Mouse (Mus musculus): Measurements from ENCODE around the gene Chrna9. TPM values are rescaled to one million over a fixed set of nuclear protein-coding genes. Genes with fewer than 3 reads are reported as not detected.

The Chrna9 gene
- total and polyA plus RNA-seq, 2 experiments from 2014 or later, result 6.9 TPM; not detected in 1

DNA sequence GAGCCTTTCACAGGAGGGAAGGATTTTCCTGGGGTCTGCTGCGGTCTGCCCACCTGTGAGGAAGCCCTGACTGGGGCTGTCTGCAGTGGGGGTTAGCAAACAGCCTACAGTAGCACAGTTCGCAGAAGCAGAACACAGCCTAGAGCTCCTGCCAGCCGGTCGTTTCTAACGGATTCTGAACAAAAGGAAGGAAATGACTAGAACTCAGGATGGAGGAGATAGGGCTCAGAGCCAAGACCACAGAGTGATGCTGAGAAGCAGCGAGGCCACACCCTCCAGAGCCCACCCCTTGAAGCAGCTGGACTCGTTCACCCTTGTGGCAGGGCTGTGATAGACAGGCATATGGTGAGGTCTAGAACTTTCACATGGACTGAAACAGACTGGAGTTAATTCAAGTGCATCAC, 33.9 kb upstream of the Chrna9 start:
- ATAC-seq (ENCODE audit: insufficient read depth, low read depth), result peak; percentile 73
- TF ChIP-seq CTCF (IDR thresholded peaks at IDR 0.05; ENCODE audit: low read depth), result no peak; the same call in 1 of the 2 replicates
- no peak for TF ChIP-seq EP300 (IDR thresholded peaks at IDR 0.05; ENCODE audit: low read depth)
- no peak overlapping the region; the same call in 1 of the 2 replicates for H3K4me2 ChIP-seq (ENCODE audit: low read depth, low read length)

DNA sequence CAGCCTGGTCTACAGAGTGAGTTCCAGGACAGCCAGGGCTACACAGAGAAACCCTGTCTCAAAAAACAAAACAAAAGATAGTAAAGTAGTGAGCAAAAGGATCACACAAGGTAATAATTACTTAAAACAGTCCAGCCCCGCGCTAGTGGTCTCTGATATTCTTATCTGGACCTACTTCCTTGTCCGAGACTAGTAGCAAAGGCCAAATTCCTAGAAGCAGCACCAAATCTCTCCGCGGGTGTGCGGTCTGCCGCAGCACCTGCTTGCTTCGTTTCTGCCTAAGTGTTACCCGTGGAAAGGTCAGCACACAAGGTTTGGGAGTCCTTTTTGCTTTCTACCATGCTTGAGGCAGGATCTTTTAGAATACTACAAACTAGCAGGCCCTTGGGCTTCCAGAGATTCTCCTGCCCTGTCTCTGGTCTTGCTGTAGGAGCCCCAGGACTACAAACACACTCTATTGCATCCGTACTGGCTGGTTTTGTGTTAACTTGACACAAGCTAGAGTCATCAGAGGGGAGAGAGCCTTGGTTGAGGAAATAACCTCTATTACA, 32.8 kb upstream of the Chrna9 start:
- Histone ChIP-seq H3K36me3 (replicated peaks; ENCODE audit: control insufficient read depth, insufficient read depth, low read length) (no peaks in the 10 kb centered on the region), H3K9me3 (replicated peaks; ENCODE audit: control insufficient read depth, low read length) (peaks cover 27% of the 10 kb centered on the region; the same call in 1 of the 2 replicates), H3K4me3 (ENCODE audit: low read depth, low read length) (no peak overlapping the region), H3K27me3 (ENCODE audit: control insufficient read depth, insufficient read depth, low read length) (no peaks in the 10 kb centered on the region), H3K9ac (replicated peaks; ENCODE audit: low read depth, low read length) (no peak overlapping the region), H3K4me2 (ENCODE audit: low read depth, low read length) (no peak overlapping the region), H3K4me1 (ENCODE audit: control insufficient read depth, insufficient read depth) (no peaks in the 10 kb centered on the region; the same call in 1 of the 2 replicates), H3K27ac (ENCODE audit: low read depth) (no peak overlapping the region)
- TF ChIP-seq CTCF (IDR thresholded peaks at IDR 0.05; ENCODE audit: low read depth) (no peak), EP300 (IDR thresholded peaks at IDR 0.05; ENCODE audit: low read depth) (no peak)
- DNase-seq (ENCODE audit: low spot score), result no peak
- ATAC-seq (ENCODE audit: insufficient read depth, low read depth), result no peak
- WGBS, result 83% methylated on average over 10 of the region's 10 CpGs

More for the DNA sequence above, 33.9 kb upstream of the Chrna9 start:
- Histone ChIP-seq H3K27me3 (ENCODE audit: control insufficient read depth, insufficient read depth, low read length) (no peaks in the 10 kb centered on the region), H3K36me3 (replicated peaks; ENCODE audit: control insufficient read depth, insufficient read depth, low read length) (no peaks in the 10 kb centered on the region), H3K27ac (ENCODE audit: low read depth) (peak overlapping the region; percentile 19; the same call in 1 of the 2 replicates), H3K9me3 (replicated peaks; ENCODE audit: control insufficient read depth, low read length) (peaks cover 23% of the 10 kb centered on the region; the same call in 1 of the 2 replicates), H3K4me1 (ENCODE audit: control insufficient read depth, insufficient read depth) (peaks cover 4% of the 10 kb centered on the region; the same call in 1 of the 2 replicates), H3K9ac (replicated peaks; ENCODE audit: low read depth, low read length) (no peak overlapping the region), H3K4me3 (ENCODE audit: low read depth, low read length) (no peak overlapping the region)
- peak; percentile 50 for DNase-seq (ENCODE audit: low spot score)
- 28% methylated on average over 7 of the region's 7 CpGs for WGBS

DNA sequence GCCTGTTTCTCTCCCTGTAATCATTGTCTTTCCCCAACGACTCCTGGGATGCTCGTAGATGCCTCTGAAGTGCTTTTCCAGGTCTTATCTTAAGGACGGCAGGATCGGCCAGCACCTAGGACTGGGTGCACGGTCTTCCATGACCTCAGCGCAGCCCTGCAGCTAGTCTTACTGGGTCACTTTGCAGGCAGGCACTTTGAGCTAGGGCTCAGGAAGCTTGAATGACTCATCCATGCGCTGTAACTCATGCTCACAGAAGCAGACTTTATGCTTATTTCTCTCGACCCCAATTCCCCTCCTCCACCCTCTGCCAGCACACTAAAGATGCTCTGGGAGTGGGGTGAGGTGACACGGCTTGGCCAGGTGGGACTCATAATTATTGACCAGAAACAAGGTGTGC, 31.9 kb upstream of the Chrna9 start:
- H3K36me3 ChIP-seq (replicated peaks; ENCODE audit: control insufficient read depth, insufficient read depth, low read length), result no peaks in the 10 kb centered on the region
- WGBS, result 68% methylated on average over 9 of the region's 9 CpGs
- ATAC-seq (ENCODE audit: insufficient read depth, low read depth), result no peak
- no peaks in the 10 kb centered on the region for H3K27me3 ChIP-seq (ENCODE audit: control insufficient read depth, insufficient read depth, low read length)
- H3K4me1 ChIP-seq (ENCODE audit: control insufficient read depth, insufficient read depth), result no peaks in the 10 kb centered on the region; the same call in 1 of the 2 replicates
- no peak overlapping the region for H3K4me2 ChIP-seq (ENCODE audit: low read depth, low read length)
- H3K9me3 ChIP-seq (replicated peaks; ENCODE audit: control insufficient read depth, low read length), result peaks cover 27% of the 10 kb centered on the region; the same call in 1 of the 2 replicates
- no peak overlapping the region for H3K27ac ChIP-seq (ENCODE audit: low read depth)
- no peak overlapping the region for H3K4me3 ChIP-seq (ENCODE audit: low read depth, low read length)
- TF ChIP-seq CTCF (IDR thresholded peaks at IDR 0.05; ENCODE audit: low read depth) (no peak), EP300 (IDR thresholded peaks at IDR 0.05; ENCODE audit: low read depth) (no peak)
- no peak overlapping the region for H3K9ac ChIP-seq (replicated peaks; ENCODE audit: low read depth, low read length)
- no peak for DNase-seq (ENCODE audit: low spot score)

DNA sequence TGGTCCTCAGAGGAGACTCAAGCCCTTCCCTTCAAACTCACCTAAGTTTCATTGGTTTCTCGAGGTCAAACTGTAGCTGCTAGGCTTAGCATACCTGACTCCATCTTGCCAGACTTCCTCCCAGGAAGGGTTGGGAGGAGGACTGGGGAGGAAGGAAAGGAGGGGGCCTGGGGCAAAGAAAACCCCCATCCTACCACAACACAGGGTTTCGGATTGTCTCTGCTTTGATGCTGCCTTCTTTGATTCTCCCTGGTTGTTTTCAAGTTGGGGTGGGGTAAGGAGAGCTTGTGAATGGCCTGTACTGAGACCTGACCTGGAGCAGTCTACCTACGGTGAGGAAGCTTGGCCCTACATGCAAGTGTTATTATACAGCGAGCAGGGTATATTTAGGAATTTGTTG, 30.2 kb upstream of the Chrna9 start:
- H3K4me2 ChIP-seq (ENCODE audit: low read depth, low read length), result no peak overlapping the region
- ATAC-seq (ENCODE audit: insufficient read depth, low read depth), result no peak
- H3K36me3 ChIP-seq (replicated peaks; ENCODE audit: control insufficient read depth, insufficient read depth, low read length), result no peaks in the 10 kb centered on the region
- no peak overlapping the region for H3K4me3 ChIP-seq (ENCODE audit: low read depth, low read length)
- no peaks in the 10 kb centered on the region for H3K27me3 ChIP-seq (ENCODE audit: control insufficient read depth, insufficient read depth, low read length)
- no peaks in the 10 kb centered on the region; the same call in 1 of the 2 replicates for H3K4me1 ChIP-seq (ENCODE audit: control insufficient read depth, insufficient read depth)
- H3K27ac ChIP-seq (ENCODE audit: low read depth), result no peak overlapping the region
- peaks cover 27% of the 10 kb centered on the region; the same call in 1 of the 2 replicates for H3K9me3 ChIP-seq (replicated peaks; ENCODE audit: control insufficient read depth, low read length)
- no peak for DNase-seq (ENCODE audit: low spot score)
- TF ChIP-seq EP300 (IDR thresholded peaks at IDR 0.05; ENCODE audit: low read depth) (no peak), CTCF (IDR thresholded peaks at IDR 0.05; ENCODE audit: low read depth) (no peak)
- H3K9ac ChIP-seq (replicated peaks; ENCODE audit: low read depth, low read length), result no peak overlapping the region
- 87% methylated on average over 4 of the region's 4 CpGs for WGBS

DNA sequence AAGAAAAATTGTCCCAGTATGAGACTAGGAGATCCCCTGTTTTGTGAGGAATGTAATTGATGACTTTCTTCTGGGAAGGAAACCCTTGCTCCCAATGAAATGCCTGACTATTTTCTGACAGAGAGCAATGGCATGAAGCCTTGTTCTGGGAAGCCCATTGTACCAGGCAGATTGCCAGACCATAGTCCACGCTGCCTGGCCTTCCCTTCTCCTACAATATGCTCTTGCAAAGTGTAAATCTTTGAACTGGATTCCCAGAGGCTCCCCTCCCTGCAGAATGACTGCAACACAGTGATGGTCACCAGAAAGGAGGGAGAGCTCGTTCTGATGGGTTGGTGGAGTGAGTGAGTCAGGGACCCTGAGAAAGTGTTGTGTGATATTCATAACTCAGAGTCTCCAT, 26.0 kb upstream of the Chrna9 start:
- no peak for TF ChIP-seq CTCF (IDR thresholded peaks at IDR 0.05; ENCODE audit: low read depth)
- no peak for TF ChIP-seq EP300 (IDR thresholded peaks at IDR 0.05; ENCODE audit: low read depth)
- Histone ChIP-seq H3K36me3 (replicated peaks; ENCODE audit: control insufficient read depth, insufficient read depth, low read length) (no peaks in the 10 kb centered on the region), H3K27me3 (ENCODE audit: control insufficient read depth, insufficient read depth, low read length) (no peaks in the 10 kb centered on the region), H3K9ac (replicated peaks; ENCODE audit: low read depth, low read length) (no peak overlapping the region), H3K4me3 (ENCODE audit: low read depth, low read length) (no peak overlapping the region), H3K4me1 (ENCODE audit: control insufficient read depth, insufficient read depth) (no peaks in the 10 kb centered on the region), H3K9me3 (replicated peaks; ENCODE audit: control insufficient read depth, low read length) (peaks cover 20% of the 10 kb centered on the region; the same call in 1 of the 2 replicates), H3K4me2 (ENCODE audit: low read depth, low read length) (no peak overlapping the region), H3K27ac (ENCODE audit: low read depth) (no peak overlapping the region)
- 38% methylated on average over 2 of the region's 2 CpGs for WGBS
- ATAC-seq (ENCODE audit: insufficient read depth, low read depth) (no peak), DNase-seq (ENCODE audit: low spot score) (no peak)

DNA sequence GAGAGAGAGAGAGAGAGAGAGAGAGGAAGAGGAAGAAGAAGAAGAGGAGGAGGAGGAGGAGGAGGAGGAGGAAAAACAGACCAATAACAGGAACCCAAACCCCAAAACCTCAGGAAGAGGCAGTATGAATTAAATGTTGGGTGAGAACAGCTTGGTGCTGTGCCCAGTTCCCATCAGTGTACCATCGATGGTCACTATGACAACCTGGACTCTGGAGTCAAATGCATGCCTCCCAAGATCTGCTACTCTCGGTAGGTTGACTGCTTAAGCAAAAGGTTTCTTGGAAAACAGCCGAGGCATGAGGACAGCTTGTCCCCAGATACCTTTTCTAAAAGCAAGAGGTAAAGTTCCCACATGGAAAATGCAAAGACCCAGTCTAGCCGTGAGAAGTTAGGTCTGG, 25.4 kb upstream of the Chrna9 start:
- Histone ChIP-seq H3K4me3 (ENCODE audit: low read depth, low read length) (no peak overlapping the region), H3K4me1 (ENCODE audit: control insufficient read depth, insufficient read depth) (no peaks in the 10 kb centered on the region), H3K27ac (ENCODE audit: low read depth) (no peak overlapping the region), H3K36me3 (replicated peaks; ENCODE audit: control insufficient read depth, insufficient read depth, low read length) (no peaks in the 10 kb centered on the region), H3K27me3 (ENCODE audit: control insufficient read depth, insufficient read depth, low read length) (no peaks in the 10 kb centered on the region), H3K4me2 (ENCODE audit: low read depth, low read length) (no peak overlapping the region), H3K9me3 (replicated peaks; ENCODE audit: control insufficient read depth, low read length) (0 out of 2 replicates have a peak, but pooled peaks cover 14% of the 10 kb centered on the region), H3K9ac (replicated peaks; ENCODE audit: low read depth, low read length) (no peak overlapping the region)
- 70% methylated on average over 4 of the region's 4 CpGs for WGBS
- no peak for ATAC-seq (ENCODE audit: insufficient read depth, low read depth)
- no peak for DNase-seq (ENCODE audit: low spot score)
- TF ChIP-seq CTCF (IDR thresholded peaks at IDR 0.05; ENCODE audit: low read depth) (no peak), EP300 (IDR thresholded peaks at IDR 0.05; ENCODE audit: low read depth) (no peak)
